Mouse (Mus musculus) heart, embryonic 10.5 days (tissue): Measurements from ENCODE around the gene Pias3. TPM values are rescaled to one million over a fixed set of nuclear protein-coding genes. Genes with fewer than 3 reads are reported as not detected.
A peak's percentile ranks its signal among the peaks of the same experiment; 100 is the strongest.
"Not testable (repeated sequence)": the region's sequence is repeated elsewhere in the genome, so short reads cannot be mapped to it uniquely, and the experiment has no call there.

Experiments
- DNase-seq: peaks from one replicate; pipeline ENCODE4 v3.0.0-alpha.2; 2017; ENCODE audit warnings: low spot score
- H3K27ac ChIP-seq: fragments of 300-500 bp; sonication (generic); 2 replicates; pipeline ENCODE4 v1.5.1; 2016; ENCODE audit warnings: mild to moderate bottlenecking
- H3K27me3 ChIP-seq: fragments of 300-500 bp; sonication (generic); 2 replicates; pipeline ENCODE4 v1.6.1; 2016; ENCODE audit warnings: mild to moderate bottlenecking; ENCODE audit not compliant: poor library complexity, insufficient read depth, severe bottlenecking
- H3K36me3 ChIP-seq: fragments of 300-500 bp; sonication (generic); 2 replicates; pipeline ENCODE4 v1.6.1; 2016; ENCODE audit warnings: mild to moderate bottlenecking, moderate library complexity
- H3K4me1 ChIP-seq: fragments of 300-500 bp; sonication (generic); 2 replicates; pipeline ENCODE4 v1.6.1; 2016; ENCODE audit warnings: mild to moderate bottlenecking
- H3K4me3 ChIP-seq: fragments of 300-500 bp; sonication (generic); 2 replicates; pipeline ENCODE4 v1.5.1; 2016; ENCODE audit warnings: mild to moderate bottlenecking, moderate library complexity
- H3K9me3 ChIP-seq: fragments of 300-500 bp; sonication (generic); 2 replicates; pipeline ENCODE4 v1.6.1; 2016; ENCODE audit warnings: mild to moderate bottlenecking, moderate library complexity
- WGBS: fragments of 180-500 bp; shearing (Covaris S2); methylation state at CpG from one replicate; pipeline ENCODE4 v1.1.7; 2016; 5-methylcytosine and 5-hydroxymethylcytosine counted together
- polyA plus RNA-seq: library from polyadenylated mRNA; unstranded; fragments of >200 nt; fragmentation: Nextera tagmentation; extraction: Ambion mirVana; gene quantifications from 2 replicates; pipeline ENCODE4 v1.2.1, GENCODE M21; 2016

The Pias3 gene
- polyA plus RNA-seq, 1 experiment from 2014 or later, result 43.4 TPM

DNA sequence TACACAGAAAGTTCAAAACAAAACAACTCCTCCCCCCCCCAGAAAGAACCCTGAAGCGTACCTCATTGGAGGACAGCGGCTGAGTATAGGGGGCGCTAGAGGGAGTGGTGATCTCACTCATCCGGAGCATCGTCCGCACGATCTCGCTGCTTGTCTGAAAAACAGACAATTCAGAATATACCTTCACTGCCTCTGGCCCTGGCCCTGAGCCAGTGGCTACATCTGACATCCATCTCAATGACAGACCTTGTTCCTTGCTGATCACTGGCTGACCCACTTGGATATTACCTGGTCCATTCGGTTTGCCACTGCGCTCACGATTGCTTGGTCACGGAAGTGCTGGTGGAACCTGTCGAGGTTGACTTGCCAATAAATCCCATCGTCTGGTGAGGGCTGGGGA is 23.0 kb downstream of the Pias3 start:
- WGBS, result 37% methylated on average over 14 of the region's 14 CpGs
- Histone ChIP-seq H3K4me1 (peaks cover 17% of the 10 kb centered on the region; the same call in 1 of the 2 replicates), H3K4me3 (no peak overlapping the region; the same call in 1 of the 2 replicates), H3K36me3 (peaks cover 69% of the 10 kb centered on the region), H3K27me3 (no peaks in the 10 kb centered on the region), H3K27ac (no peak overlapping the region; the same call in 1 of the 2 replicates), H3K9me3 (no peaks in the 10 kb centered on the region)
- DNase-seq, result no peak

DNA sequence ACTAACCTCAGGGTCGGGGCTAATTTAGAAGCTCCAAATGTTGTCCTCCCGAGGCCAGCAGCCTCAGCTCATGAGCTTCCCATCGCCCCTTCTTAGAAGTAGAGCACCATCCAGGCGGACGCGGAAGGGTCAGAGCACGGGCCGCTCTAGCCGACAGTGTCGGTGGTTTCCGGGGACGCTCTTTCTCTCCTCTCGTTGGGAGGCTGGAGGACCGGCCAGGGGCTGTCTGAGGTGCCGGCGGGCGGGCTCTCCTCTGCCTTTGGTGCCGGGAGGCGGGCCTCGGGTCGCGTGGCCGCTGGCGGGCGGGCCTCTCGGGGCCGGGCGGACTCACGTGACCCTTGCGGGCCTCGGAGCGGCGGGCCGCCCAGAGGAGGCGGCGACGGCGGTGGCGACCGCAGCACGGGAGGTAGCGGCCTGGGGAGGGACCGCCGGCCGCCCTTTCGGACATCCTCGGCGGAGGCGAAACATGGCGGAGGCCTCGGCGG is 31.2 kb downstream of the Pias3 start, which contains the start of the genes Polr3c and Rnf115:
Polr3c (minus strand) TSS at position 286 of the 485 bp plus-strand sequence.
Rnf115 (plus strand) TSS at position 322 of the 485 bp plus-strand sequence.
- Histone ChIP-seq H3K27ac (peak within 1 kb of the TSS; percentile 91), H3K9me3 (no peaks in the 10 kb centered on the region), H3K36me3 (peaks cover 19% of the 10 kb centered on the region), H3K4me1 (peaks cover 33% of the 10 kb centered on the region), H3K27me3 (no peaks in the 10 kb centered on the region), H3K4me3 (peak within 1 kb of the TSS; percentile 90)
- DNase-seq, result peak; percentile 98
- under 1% methylated on average over 48 of the region's 52 CpGs for WGBS

DNA sequence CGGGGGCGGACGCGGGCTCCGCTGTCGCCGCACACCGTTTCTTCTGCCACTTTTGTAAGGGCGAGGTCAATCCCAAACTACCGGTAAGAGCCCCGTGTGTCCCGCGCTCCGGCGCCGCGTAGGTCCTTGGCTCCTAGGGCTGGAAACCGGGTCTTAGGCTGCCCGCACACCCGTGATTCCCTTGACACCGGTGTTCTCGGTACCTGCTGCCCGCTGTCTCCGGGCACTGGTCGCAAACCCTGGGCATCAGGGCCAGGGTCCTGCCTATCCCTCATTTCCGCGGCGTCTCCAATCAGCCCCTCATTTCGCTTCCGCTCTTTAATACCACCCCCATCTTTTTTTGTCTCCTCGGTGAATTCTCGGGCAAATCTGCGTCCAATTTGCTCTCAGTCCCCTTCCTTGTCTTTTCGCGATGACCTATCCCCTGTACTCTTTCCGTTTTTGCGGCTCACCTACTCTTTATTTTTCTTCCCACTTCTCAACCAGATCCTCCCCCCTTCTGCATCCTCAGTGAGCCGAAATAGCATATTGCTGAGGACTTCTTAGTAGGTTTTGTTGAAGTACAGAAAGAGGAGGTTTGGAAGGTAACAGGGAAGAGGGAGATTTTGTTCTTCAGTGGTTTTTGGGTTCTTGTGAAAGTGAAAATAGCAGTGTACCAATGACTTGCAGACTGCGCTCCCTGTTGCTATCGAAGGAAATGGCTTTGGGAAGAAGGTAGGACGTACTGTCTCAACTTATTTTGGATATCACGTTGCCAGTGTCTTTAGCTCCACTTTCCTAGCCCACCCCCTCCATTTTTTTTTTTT is 31.8 kb downstream of the Pias3 start:
- H3K27ac ChIP-seq, result peak overlapping the region; percentile 91
- no peaks in the 10 kb centered on the region for H3K27me3 ChIP-seq
- WGBS, result under 1% methylated on average over 42 of the region's 42 CpGs
- DNase-seq, result no peak
- peaks cover 29% of the 10 kb centered on the region for H3K4me1 ChIP-seq
- H3K4me3 ChIP-seq, result peak overlapping the region; percentile 90
- H3K9me3 ChIP-seq, result no peaks in the 10 kb centered on the region
- H3K36me3 ChIP-seq, result peaks cover 14% of the 10 kb centered on the region

DNA sequence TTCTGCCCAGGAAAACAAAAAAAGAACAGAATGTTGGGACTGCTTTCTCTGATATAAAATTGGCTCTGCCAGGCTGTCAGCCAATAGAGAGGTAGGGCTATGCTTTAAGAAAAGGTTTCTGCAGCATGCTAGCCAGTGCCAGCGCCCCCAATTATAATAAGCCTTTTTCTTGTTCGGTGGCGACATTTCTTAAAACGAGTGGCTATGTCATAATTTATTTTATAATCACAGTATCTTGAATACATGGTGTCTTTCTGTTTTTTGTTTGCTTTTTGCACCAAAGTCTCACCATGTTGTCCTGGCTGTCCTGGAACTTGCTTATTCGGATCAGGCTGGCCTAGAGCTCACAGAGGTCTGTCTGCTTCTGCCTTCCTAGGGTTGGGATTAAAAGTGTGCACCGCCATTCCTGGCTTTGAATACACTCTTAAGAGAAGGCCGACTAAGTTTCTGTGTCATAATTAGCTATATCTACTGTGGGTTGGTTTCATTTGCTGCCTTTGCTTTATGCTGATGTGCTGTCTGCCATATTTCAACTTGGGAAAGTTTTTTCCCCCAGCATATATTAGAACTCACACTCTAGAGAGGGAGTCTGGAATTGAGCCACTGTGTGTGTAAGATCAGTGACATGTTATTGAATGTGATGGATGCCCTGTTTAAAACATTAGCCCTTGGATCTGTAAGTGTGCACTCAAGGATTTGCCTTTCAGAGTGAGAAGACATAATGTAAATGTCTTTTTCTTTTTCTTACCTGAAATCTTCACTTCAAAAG is 32.6 kb downstream of the Pias3 start:
- H3K27ac ChIP-seq, result peak overlapping the region; percentile 91
- 51% methylated on average over 7 of the region's 7 CpGs for WGBS
- H3K9me3 ChIP-seq, result no peaks in the 10 kb centered on the region
- H3K27me3 ChIP-seq, result no peaks in the 10 kb centered on the region
- H3K36me3 ChIP-seq, result peaks cover 6% of the 10 kb centered on the region
- peaks cover 29% of the 10 kb centered on the region for H3K4me1 ChIP-seq
- DNase-seq, result peak; percentile 55
- H3K4me3 ChIP-seq, result peak overlapping the region; percentile 90

DNA sequence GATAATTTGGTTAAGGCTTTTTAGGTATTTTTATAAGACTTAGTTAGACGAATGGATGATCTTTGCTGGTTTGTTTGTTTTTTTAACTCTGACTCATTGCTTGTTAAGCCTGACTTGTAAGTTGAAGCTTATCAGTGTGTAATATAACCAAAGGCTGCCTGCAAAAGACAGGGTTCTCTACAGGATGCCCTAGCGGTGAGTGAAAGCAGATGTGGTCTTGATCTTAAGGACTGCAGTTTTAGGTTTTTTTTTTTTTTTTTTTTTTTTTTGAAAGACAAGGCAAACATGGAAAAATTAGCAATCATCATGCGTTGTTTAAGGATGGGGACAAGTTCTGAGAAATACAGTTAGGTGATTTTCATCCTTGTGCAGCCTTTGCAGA is 33.2 kb downstream of the Pias3 start:
- peaks cover 5% of the 10 kb centered on the region; the same call in 1 of the 2 replicates for H3K36me3 ChIP-seq
- WGBS, result 37% methylated on average over 3 of the region's 3 CpGs
- H3K27ac ChIP-seq, result no peak overlapping the region
- no peak for DNase-seq
- H3K4me1 ChIP-seq, result peaks cover 30% of the 10 kb centered on the region
- H3K4me3 ChIP-seq, result no peak overlapping the region; the same call in 1 of the 2 replicates
- H3K9me3 ChIP-seq, result no peaks in the 10 kb centered on the region
- no peaks in the 10 kb centered on the region for H3K27me3 ChIP-seq

DNA sequence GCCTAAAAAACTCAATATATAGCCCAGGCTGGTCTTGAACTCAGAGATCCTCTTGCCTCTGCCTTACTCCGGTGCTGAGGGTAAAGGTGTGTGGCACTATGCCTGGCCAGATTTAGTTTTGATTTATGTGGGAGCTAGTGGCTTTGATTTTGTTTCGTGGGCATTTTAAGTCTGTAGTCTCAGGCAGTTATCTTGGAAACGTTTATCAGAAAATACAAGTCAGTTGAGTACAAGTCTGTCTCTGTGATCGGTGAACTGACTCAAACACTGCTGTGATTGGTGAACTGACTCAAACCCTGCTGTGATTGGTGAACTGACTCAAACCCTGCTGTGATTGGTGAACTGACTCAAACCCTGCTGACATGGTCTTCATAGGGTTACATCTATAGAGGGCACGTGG is 34.6 kb downstream of the Pias3 start:
- Histone ChIP-seq H3K36me3 (no peaks in the 10 kb centered on the region), H3K9me3 (no peaks in the 10 kb centered on the region), H3K27ac (no peak overlapping the region), H3K27me3 (no peaks in the 10 kb centered on the region), H3K4me1 (peaks cover 32% of the 10 kb centered on the region), H3K4me3 (no peak overlapping the region)
- no peak for DNase-seq
- WGBS, result 55% methylated on average over 5 of the region's 5 CpGs

DNA sequence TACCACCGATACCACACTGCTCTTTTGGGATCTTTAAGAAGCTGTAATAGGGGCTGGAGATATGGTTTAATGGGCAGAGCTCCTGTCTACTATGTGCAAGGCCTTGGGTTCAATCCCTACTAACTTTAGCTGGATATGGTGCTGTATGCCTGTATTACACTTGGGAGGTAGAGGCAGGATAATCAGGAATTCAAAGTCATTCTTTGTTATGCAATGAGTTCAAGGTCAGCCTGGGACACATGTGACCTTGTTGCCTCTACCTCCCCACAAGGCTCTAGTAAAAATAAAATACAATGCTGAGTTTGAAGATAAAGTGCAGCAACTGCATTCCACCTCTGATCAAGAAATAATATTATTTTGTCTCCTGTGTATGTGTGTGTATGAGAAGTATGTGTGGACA is 37.8 kb downstream of the Pias3 start:
- H3K4me3 ChIP-seq, result no peak overlapping the region
- peaks cover 37% of the 10 kb centered on the region for H3K4me1 ChIP-seq
- DNase-seq, result no peak
- no peaks in the 10 kb centered on the region for H3K9me3 ChIP-seq
- no peaks in the 10 kb centered on the region for H3K27me3 ChIP-seq
- no peak overlapping the region for H3K27ac ChIP-seq
- 92% methylated on average over 1 of the region's 1 CpGs for WGBS
- no peaks in the 10 kb centered on the region for H3K36me3 ChIP-seq

DNA sequence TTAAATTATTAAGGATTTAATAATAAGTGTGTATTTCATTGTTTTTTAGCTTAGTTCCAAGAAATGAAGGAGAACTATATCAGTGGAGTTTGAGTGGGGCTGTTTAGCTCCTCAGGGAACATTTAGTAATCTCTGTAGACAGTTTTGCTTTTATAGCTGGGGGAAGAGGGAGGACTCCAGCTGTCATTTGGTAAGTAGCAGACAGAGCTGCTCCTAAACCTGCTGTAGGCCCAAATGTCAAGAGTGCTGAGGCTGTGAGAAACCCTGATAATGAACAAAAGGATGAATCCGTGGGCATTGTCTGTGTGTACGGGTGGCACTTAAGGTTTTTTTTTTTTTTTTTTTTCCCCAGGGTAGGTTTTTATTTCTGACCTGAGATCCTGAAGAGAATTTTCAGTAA is 39.0 kb downstream of the Pias3 start:
- H3K9me3 ChIP-seq, result no peaks in the 10 kb centered on the region
- H3K36me3 ChIP-seq, result no peaks in the 10 kb centered on the region
- no peak overlapping the region for H3K4me3 ChIP-seq
- 81% methylated on average over 2 of the region's 2 CpGs for WGBS
- peaks cover 28% of the 10 kb centered on the region for H3K4me1 ChIP-seq
- H3K27me3 ChIP-seq, result no peaks in the 10 kb centered on the region
- DNase-seq, result no peak
- H3K27ac ChIP-seq, result no peak overlapping the region

DNA sequence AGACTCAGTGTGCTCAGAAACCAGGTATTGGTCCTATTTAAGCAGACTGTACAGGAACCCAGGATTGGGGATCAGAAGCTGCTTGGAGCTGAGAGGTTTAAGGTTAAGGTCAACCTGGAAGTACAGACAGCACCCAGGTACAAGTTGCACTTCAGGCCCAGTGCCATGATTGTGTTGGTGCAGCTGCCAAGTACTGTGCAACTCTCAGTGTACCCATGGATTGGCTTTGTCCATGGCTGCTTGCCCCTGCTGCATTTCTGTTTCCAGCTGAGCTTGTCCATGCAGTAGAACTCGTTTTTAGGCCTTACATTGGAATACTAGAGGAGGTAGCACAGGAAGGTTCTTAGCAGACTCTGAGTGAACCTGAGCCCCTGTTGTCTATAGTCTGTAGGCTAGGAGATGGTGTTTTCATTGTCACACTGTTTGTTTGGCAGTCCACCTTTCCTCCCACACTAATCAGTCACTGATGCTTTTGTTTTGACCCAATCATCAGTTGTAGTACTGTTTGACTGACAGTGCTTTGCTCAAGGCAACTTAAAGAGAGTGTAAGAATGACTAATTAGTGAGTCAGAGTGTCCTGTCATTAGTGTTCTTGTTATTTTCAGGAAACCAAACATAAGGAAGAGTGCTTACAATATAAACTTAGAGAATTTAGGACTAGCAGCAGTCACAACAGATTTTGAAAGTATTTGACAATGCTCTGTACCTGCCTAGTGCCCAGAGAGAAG is 41.0 kb downstream of the Pias3 start:
- 42% methylated on average over 1 of the region's 1 CpGs for WGBS
- H3K9me3 ChIP-seq, result no peaks in the 10 kb centered on the region

DNA sequence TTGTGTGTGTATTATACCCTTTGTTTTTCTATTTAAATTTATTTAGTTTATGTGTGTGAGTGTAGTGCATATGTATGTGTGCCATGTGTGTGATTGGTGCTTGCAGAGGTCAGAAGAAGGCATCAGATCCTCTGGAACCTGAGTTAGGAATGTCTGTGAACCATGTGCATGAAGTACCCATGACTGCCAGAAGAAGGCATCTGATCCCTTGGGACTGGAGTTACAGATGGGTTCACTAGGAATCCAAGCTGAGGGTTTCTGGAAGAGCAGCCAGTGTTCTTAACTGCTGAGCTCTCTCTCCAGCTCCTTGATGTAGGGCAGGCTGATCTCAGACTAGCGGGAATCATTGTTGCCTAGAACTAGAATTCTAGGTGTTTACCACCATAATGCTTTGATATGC is 41.8 kb downstream of the Pias3 start:
- H3K27me3 ChIP-seq, result no peaks in the 10 kb centered on the region
- H3K4me1 ChIP-seq, result peaks cover 18% of the 10 kb centered on the region; the same call in 1 of the 2 replicates
- DNase-seq, result no peak
- no peak overlapping the region for H3K27ac ChIP-seq
- no peaks in the 10 kb centered on the region for H3K36me3 ChIP-seq
- H3K9me3 ChIP-seq, result no peaks in the 10 kb centered on the region
- no peak overlapping the region for H3K4me3 ChIP-seq
- 89% methylated on average over 1 of the region's 1 CpGs for WGBS

More for the DNA sequence above, 41.0 kb downstream of the Pias3 start:
- Histone ChIP-seq H3K27ac (no peak overlapping the region), H3K4me1 (peaks cover 16% of the 10 kb centered on the region; the same call in 1 of the 2 replicates), H3K4me3 (no peak overlapping the region), H3K36me3 (no peaks in the 10 kb centered on the region), H3K27me3 (no peaks in the 10 kb centered on the region)
- DNase-seq, result no peak

DNA sequence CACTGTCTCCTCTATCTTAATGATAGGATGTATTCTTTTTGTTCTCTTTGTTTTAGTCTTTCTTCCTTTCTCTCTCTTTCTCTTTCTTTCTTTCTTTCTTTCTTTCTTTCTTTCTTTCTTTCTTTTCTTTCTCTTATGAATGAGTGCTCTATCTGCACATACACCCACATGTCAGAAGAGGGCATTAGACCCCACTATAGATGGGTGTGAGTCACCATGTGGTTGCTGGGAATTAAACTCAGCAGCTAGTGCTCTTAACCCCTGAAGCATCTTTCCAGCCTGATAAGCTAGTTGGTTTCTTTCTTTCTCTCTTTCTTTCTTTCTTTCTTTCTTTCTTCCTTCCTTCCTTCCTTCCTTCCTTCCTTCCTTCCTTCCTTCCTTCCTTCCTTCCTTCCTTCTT is 44.1 kb downstream of the Pias3 start:
- not testable (repeated sequence) for DNase-seq, H3K4me3 ChIP-seq, H3K27me3 ChIP-seq, H3K36me3 ChIP-seq, H3K27ac ChIP-seq, H3K9me3 ChIP-seq
- peaks cover 15% of the 10 kb centered on the region; the same call in 1 of the 2 replicates for H3K4me1 ChIP-seq

DNA sequence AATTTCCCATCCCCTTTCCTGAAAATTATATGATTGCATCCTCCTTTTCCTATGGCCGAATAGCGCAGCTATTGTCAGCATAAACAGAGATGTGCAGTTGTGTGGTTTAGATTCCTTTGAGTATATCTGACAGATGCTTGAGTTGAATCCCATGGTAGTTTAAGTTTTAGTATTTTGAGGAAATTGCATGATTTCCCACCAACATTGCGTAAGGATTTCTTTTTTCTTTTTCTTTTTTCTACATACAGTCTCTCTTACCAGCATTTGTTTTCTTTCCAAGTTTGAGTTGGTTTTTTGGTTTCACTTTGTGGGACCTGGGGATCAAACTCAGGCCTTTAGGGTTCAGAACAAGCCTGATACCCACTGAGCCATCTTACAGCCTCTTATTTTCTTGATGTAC is 48.2 kb downstream of the Pias3 start:
- Histone ChIP-seq H3K4me1 (peaks cover 9% of the 10 kb centered on the region; the same call in 1 of the 2 replicates), H3K9me3 (no peaks in the 10 kb centered on the region), H3K4me3 (no peak overlapping the region), H3K36me3 (no peaks in the 10 kb centered on the region), H3K27ac (no peak overlapping the region), H3K27me3 (no peaks in the 10 kb centered on the region)
- 99% methylated on average over 3 of the region's 3 CpGs for WGBS
- no peak for DNase-seq
